Mouse (Mus musculus) heart, postnatal 10 days (tissue): ENCODE results near the gene Irf3. TPM values are rescaled to one million over a fixed set of nuclear protein-coding genes. Genes with fewer than 3 reads are reported as not detected.

ENCODE experiments used
- DNase-seq, 2 experiments: peaks; one replicate each; pipeline ENCODE4 v3.0.0; 2021
- intact Hi-C: fragments of 180-260 bp; cut with DNase I; formaldehyde crosslinking; loops from one replicate; pipeline ENCODE4 v1.15.1; 2025
- total RNA-seq, 2 experiments: library from RNA; stranded (reverse); gene quantifications; 2 replicates each; pipeline ENCODE4 v1.2.3; 2021

Irf3 gene
- total RNA-seq, result 10 to 100 TPM; 34.1 to 47.9 TPM

DNA sequence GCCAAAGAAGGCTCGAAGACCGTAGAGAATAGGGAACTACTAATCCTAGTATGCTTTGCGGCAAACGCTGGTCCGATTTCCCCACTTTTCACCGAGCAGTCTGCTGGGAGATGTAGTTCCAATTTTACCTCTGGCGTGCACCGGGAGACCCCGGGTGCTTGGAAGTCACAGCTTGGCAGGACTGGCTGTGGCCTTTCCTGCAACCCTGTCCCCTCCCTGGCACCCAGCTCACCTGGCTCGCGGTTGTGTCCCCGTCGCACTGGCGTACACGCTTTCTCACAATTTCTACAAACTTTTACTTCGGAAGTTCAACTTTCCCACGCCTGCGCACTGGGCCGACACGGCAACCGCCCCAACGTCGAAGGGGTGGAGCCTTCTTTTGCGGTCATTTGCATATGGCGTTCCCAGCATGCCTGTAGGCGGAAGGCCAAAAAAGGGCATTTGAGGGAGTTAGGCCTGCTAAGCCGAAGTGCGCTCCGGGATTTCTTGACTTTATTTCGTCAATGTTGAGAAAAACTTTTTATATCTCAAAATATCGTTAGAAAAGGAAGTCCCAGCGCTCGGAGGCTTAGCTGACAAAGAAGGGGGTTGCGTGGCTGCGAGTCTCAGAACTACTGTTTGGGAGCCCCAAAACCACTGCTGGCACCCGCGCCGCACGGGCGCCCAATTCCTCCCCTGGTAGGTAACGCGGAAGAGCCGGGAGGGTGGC lies at the start of gene Irf3:
Gene Irf3 (plus strand): TSS at position 418 of the 709 bp plus-strand sequence.
- intact Hi-C loops, result no loop called here
- DNase-seq, result peak; percentile 98 to 99

DNA sequence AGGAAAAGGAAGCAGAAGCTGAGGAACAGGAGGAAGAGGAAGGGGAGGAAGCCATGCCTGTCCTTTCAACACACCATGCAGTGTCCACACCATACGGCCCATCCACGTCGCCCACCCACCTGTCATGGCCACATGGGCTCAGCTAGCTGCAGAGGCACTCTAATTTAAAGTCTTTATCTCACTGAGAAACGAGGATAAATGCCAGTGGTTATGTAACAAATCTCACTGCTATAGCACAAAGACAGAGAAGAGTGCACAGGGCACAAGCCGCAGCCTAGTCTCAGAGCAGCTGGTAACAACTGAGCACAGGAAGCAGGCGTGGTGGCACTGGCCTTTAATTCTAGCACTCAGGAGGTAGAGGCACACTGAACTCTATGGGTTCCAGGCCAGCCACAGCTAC lies 47.5 kb upstream of the Irf3 start:
- intact Hi-C loops, result loop anchor here (5.0 kb wide), 1 partner anchor 53 kb away; the partner anchor contains the start of gene Fuz
- no peak for DNase-seq

DNA sequence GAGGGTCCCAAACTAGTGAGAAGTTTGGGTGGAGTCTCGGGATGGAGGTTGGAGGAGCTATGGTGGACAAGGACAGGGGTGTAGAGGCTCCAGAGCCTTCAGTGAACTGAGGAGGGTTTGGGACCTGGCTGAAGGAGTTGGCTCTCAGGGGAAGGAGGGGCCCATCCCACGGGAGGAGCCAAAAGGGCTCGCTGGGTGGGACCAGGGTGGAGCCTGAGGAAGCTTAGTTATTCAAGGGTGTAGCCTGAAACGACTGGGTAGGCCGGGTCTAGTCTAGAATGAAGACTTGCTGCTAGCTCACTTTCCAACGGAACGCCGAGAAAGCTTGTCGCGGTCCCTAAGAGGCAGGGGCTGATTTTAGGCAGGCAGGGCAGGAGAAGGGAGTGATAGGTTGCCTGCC lies 45.5 kb upstream of the Irf3 start:
- peak; percentile 68 to 73 for DNase-seq
- intact Hi-C loops, result loop anchor here (5.0 kb wide), 1 partner anchor 55 kb away; the partner anchor contains the start of gene Fuz

DNA sequence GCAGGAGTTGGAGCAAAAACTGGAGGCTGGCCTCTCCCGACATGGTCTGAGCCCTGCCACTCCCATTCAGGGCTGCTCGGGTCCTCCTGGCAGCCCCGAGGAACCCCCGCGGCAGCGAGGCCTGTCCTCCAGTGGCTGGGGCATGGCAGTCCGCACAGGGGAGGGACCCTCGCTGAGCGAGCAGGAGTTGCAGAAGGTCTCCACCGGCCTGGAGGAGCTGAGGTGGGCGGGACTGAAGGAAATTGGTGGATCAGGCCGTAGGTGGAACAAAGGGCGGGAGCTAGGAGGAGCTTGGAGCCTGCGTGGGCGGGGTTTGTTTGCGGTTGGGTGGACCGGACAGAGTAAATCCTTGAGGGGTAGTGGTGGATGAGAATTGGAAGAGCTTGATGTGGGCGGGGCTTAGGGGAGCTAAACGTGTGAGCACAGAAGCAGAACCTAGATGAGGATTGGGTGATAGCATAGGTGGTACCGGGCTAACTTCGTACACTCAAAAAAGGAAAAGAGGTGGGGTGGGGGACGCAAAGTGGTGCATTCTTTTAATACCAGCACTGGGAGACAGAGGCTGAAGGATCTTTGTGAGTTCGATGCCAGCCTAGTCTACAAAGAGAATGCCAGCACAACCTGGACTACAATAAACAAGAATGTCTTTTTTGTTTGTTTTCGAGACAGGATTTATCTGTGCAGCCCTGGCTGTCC lies 44.7 kb upstream of the Irf3 start:
- intact Hi-C loops, result loop anchor here (5.0 kb wide), 1 partner anchor 55 kb away; the partner anchor contains the start of gene Fuz
- peak; percentile 92 to 93 for DNase-seq

DNA sequence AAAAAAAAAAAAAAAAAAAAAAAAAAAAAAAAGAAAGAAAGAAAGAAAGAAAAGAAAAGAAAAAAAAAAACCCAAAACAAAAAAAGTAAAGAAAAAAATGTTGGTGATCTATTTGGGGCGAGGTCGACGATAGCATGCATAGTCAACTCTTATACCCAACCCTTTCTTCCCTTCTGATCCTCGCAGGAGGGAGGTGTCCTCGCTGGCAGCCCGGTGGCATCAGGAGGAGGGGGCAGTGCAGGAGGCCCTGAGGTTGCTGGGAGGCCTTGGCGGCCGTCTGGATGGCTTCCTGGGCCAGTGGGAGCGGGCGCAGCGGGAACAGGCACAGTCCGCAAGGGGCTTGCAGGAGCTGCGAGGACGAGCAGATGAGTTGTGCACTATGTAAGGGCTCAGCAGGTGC lies 43.9 kb upstream of the Irf3 start:
- intact Hi-C loops, result loop anchor here (5.0 kb wide), 1 partner anchor 56 kb away; the partner anchor contains the start of gene Fuz
- no peak for DNase-seq

DNA sequence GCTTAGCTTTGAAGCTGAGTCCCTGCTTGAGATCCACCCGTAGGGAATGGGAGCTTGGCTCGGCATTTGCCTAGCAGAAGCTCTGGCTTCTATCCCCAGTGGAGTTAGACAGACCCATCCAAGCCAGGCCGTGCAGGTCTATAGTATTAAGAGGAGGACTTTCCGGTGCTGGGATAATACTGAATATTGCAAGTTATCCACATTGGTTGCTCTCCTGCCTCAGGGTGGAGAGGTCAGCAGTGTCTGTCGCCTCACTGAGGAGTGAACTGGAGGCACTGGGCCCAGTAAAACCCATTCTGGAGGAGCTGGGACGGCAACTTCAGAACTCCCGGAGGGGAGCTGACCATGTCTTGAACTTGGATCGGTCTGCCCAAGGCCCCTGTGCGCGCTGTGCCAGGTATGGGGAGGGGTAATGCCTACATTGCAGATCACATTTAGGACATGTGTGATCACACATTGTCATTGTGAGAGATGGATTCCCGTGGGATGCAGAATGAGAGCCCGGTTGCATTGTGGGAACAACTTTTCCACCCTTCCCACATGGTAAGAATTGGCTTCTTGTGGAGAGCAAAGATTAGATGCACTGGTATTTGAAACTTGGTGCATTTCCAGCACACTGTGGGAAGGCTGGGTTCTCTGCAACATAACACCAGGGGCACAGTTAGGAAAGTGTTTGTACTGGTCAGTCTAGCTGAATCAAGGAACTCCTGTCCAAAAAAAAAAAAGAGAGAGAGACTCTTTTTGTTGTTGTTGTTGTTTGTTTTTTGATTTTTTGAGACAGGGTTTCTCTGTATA lies 43.2 kb upstream of the Irf3 start:
- DNase-seq, result no peak
- intact Hi-C loops, result loop anchor here (5.0 kb wide), 1 partner anchor 57 kb away; the partner anchor contains the start of gene Fuz

DNA sequence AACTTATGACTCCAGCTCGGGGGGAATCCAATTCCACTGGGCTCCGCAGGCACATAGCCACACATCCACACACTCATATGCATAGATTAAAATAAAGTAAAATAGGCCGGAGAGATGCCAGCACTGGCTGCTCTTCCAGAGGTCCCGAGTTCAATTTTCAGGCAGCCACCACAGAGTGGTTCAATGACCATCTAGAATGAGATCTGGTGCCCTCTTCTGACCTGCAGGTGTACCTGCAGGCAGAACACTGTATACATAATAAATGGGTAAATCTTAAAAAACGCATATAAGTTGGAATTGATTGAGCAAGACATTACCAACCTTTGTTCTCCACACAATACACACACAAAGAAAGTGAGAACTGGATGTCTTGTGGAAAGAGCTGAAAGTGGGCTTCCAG lies 41.8 kb upstream of the Irf3 start:
- intact Hi-C loops, result loop anchor here (5.0 kb wide), 2 partner anchors 33 to 233 kb away; no protein-coding TSS in a partner anchor
- DNase-seq, result peak in 1 of 2 experiments; percentile 43

DNA sequence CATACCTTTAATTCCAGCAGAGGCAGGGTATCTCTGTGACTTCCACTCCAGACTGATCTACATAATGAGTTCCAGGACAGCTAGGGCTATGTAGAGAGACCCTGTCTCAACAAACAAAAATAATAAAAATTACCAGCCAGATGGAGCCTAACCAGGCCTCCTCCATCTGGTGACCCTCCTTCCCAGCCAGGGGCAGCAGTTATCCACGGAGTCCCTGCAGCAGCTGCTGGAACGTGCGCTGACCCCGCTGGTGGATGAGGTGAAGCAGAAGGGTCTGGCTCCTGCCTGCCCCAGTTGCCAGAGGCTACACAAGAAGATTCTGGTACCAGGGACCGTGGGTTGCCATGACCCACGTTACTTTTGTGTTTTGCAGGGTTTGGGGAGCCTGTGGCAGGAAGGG lies 41.2 kb upstream of the Irf3 start:
- DNase-seq, result no peak
- intact Hi-C loops, result loop anchor here (5.0 kb wide), 2 partner anchors 34 to 234 kb away; no protein-coding TSS in a partner anchor

DNA sequence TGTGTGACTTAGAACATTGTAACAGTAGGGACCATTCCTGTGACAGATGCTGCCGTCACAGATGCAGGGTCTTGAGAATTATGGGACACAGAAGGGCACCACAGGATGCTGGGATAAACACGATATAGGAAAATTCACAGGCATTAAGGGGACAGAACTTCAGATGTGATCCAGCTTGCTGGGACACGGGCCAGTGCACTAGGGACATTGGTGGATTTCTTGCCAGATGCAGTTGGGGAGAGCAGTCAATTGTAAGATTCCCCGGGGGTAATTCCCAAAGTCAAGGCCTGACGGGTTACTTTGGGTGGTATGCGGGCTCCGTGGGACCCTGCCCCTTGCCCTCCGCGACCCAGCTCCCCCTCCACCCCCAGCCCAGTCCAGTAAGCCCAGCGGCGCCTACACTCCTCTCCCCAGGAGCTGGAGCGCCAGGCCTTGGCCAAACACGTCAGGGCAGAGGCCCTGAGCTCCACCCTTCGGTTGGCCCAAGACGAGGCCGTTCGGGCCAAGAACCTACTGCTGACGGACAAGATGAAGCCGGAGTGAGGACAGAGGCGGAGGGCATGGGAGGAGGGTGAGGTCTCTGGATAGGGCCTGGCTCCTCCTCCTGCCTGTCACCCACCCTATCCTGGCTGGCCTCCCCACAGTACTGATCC lies 40.1 kb upstream of the Irf3 start:
- DNase-seq, result peak; percentile 71 to 72
- intact Hi-C loops, result loop anchor here (5.0 kb wide), 2 partner anchors 35 to 235 kb away; no protein-coding TSS in a partner anchor

DNA sequence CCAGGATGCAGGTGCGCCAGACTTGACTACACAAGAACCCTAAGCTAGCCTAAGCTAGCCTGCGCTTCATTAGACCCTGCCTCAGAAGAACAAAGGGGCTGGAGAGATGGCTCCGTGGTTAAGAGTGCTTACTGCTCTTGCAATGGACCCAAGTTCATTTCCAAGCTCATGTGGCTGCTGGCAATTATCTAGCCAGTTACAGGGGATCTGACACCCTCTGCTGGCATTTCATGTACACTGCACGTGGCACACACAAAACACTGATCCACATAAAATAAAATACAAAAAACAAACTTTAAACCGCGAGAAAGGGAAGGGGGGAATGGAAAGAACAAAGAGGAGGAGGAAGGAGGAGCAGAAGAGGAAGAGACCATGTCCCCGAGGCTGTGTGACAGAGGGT lies 39.2 kb upstream of the Irf3 start:
- intact Hi-C loops, result loop anchor here (2.0 to 5.0 kb wide), 3 partner anchors 27 to 236 kb away; no protein-coding TSS in a partner anchor
- DNase-seq, result peak; percentile 53 to 66

DNA sequence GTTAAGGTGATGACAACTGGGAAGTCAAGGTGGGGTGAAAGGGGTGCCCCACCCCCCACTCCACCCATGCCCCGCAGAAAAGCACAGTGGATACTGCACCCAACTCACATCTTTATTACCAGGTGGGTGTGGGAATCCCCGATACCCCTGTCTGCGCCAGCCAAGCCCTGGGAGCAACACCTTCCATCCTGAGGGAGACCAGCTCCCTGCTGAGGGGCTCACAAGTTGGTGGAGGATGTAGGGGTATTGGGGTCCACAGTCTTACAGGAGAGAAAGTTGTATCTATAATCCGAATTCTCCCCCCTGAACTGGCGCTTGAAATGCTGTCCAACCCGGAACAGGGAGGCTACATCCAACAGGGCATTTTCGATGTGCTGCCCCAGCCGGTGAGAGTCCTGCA lies 38.2 kb upstream of the Irf3 start:
- intact Hi-C loops, result loop anchor here (2.0 to 5.0 kb wide), 3 partner anchors 28 to 237 kb away; no protein-coding TSS in a partner anchor

DNA sequence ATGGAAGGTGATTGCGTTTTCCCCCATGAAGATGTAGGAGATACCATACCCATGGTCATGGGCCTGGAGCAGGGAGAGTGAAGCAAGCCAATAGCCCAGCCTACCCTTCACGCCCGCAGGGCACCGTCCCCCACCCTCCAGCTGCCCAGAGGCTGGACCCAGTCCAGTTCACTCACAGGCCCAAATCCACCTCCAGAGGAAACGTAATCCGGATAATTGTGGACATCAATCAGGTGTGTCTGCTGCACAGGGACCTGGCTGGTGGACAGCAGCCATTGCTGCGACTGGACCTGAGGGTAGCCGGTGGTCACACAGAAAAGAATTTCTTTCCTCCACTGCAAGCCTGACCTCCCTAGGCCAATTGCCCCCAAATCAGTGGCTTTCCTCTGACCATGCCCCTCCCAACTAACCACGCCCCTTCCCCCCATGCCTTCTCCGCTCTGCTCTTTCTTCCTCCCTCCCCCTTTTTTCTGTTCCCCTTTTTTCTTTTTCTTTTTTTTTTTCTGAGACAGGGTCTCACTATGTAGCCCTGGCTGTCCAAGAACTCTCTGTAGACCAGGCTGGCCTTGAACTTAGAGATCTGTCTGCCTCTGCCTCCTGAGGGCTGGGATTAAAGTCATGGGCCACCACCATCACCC lies 37.5 kb upstream of the Irf3 start:
- no peak for DNase-seq
- intact Hi-C loops, result loop anchor here (2.0 to 5.0 kb wide), 3 partner anchors 29 to 238 kb away; no protein-coding TSS in a partner anchor

More for the DNA sequence above, 38.2 kb upstream of the Irf3 start:
- DNase-seq, result no peak

DNA sequence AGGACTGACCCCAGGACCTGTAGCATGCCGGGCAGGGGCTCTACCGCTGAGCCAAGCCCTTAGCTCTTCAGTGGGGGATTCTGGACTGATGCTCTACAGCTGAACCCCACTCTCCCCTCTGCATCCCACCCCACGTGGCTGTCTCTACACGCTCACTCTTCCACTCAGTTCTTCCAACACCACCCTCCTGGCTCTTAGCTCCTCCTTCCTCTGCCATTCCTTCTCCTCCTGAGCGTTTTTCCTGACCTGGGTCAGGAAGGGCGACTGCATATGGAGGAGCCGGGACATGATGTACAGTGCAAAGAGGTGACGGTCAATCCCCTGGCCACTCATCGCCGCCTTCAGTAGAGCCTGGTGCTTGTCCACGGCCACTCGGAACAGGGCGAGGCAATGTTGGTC lies 36.9 kb upstream of the Irf3 start:
- intact Hi-C loops, result no loop called here
- DNase-seq, result no peak

DNA sequence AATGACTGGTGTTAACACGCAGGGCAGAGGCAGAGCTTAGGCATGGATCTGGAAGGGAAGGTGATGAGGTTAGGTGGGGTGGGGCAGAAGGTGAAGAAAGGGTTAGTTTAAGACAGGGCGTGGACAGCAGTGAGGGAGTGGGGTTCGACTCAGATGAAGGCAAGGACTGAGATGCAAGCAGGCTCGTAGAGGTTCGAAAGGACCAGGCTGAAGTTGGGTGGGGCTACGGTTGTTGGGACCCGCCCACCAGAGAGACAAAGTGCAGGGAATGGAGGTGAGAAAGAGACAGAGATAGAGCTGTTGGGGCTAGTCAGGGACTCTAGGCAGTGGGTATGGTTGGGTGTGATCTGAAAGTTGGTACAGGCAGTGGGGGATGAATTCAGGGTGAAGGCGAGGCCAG lies 35.1 kb upstream of the Irf3 start:
- intact Hi-C loops, result no loop called here
- DNase-seq, result no peak

DNA sequence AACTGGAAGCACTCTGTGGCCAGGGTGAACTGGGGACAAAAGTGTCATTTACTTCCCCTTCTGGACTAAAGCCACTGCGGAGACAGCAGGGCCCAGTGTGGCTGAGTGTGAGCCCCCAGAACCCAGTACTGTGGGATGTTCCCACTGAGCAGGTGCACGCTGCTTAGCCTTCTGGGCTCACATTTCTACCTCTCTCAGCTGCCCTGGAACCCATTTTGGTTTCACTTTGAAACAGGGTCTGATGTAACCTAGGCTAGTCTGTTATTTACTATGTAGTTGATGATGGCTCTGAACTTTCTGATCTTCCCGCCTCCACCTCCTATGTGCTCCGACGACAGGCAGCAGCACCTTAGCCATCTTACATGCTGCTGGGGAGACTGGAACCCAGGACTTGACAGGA lies 34.6 kb upstream of the Irf3 start:
- intact Hi-C loops, result no loop called here
- DNase-seq, result no peak

DNA sequence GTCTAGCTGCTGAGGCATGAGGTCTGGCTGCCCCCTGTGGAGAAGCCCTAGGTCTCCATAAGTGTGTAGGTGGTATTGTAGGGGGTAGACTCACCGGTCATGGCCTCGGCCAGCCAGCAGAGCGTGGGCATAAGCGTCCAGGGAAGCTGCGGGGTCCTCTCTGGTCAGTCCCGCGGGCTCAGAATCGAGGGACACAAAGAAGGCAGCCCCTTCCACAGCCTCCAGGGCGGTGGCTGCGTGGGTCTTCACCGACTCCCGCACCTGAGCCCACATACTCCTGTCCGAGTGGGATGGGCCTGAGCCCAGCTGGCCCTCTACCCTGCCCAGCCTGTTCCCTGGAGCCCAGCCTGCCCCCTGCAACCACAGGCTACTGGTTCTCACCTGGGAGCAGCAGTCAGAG lies 32.5 kb upstream of the Irf3 start:
- no peak for DNase-seq
- intact Hi-C loops, result no loop called here

DNA sequence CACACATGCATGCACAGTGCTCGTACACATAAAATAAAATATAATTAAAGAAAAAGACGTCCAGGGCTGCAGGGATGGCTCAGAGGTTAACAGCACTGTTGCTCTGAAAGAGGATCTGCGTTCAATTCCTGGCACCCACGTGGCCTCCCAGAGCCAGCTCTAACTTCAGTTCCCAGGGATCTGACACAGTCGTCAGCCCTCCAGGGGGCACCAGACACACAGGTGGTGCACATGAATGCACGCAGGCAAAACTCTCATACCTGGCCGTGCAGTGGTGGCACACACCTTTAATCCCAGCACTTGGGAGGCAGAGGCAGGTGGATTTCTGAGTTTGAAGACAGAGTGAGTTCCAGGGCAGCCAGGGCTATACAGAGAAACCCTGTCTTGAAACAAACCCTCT lies 31.5 kb upstream of the Irf3 start:
- intact Hi-C loops, result no loop called here
- no peak for DNase-seq

DNA sequence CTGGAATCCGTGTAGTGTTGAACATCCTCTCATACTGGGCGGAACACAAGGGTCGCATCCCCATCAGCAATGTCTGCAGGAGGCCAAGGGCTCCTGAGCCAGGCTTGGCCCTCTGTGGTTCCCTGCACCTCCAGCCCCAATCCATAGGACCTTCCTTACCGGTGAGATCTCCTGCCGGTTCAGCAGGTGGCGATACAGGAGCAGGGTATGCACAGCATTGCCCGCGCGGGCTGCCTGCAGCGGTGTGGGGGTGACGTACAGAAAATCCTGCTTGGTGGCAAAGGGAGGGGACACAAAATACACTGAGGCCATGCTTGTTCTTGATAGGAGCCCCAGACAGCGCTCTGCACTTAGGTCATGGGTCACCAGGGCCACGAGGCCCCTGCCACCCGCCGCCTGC lies 30.8 kb upstream of the Irf3 start:
- DNase-seq, result no peak
- intact Hi-C loops, result no loop called here

DNA sequence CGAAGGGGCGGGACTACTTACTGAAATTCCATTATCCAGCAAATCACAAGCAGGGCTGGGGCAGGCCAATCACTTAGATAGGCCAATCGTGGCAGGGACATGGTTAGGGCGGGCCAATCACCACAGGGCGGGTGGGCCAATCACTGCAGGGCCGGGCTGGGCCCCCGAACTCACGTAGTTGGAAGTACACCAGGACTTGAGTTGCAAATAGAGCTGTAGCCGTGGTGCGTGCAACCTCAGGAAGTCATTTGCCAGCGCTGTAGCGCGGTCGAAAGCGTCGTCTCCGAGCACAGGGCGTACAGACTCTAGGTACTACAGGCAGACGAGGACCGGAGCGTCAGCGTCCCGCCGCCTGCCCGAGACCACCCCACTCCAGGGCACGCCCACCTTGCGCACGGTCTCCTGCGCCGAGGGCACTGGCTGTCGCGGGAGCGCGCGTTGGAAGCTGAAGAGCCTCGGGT lies 27.2 kb upstream of the Irf3 start:
- peak; percentile 88 for DNase-seq
- intact Hi-C loops, result no loop called here

DNA sequence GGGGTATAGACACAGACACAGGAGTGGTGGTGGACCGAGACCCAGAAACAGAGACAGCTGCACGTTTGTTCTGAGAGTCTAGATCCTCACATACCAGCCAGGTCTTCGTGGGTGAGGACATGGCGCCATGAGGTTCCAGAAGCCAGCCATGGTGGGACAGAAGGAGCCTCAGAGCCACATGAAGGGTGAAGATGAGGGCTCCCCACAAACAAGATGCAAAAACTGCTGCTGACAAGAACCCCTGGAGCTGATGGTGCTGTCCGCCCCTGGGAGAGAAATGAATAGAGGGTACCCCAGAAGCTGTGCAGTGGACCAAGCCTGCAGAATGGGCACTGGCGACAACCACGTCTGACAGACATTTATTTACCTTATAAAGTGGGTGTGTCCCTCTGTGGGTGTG lies 26.3 kb upstream of the Irf3 start:
- intact Hi-C loops, result no loop called here

More for the DNA sequence above, 26.3 kb upstream of the Irf3 start:
- no peak for DNase-seq
